Mouse (Mus musculus) erythroblast, embryonic 14.5 days (primary cell): ENCODE data around the gene Syce1l. TPM values are rescaled to one million over a fixed set of nuclear protein-coding genes. Genes with fewer than 3 reads are reported as not detected.

Experiments used
- H3K27me3 ChIP-seq: 2 replicates; pipeline ENCODE4 v1.6.1; 2012; ENCODE audit warnings: inconsistent platforms; ENCODE audit not compliant: control insufficient read depth
- H3K36me3 ChIP-seq: 2 replicates; pipeline ENCODE4 v1.6.1; 2012; ENCODE audit warnings: mild to moderate bottlenecking, inconsistent platforms; ENCODE audit not compliant: control insufficient read depth
- H3K4me1 ChIP-seq: 2 replicates; pipeline ENCODE4 v1.6.1; 2012; ENCODE audit warnings: inconsistent platforms; ENCODE audit not compliant: control insufficient read depth
- H3K4me3 ChIP-seq: replicated peaks from 2 replicates; pipeline ENCODE3; 2012; ENCODE audit warnings: moderate library complexity, mild to moderate bottlenecking, inconsistent platforms
- H3K9me3 ChIP-seq: 2 replicates; pipeline ENCODE4 v1.6.1; 2012; ENCODE audit warnings: low read length, inconsistent platforms, mixed read lengths; ENCODE audit not compliant: control insufficient read depth
- GATA1 ChIP-seq: IDR thresholded peaks from 2 replicates; pipeline ENCODE4 v1.6.1; 2012; ENCODE audit warnings: low read length, inconsistent platforms, mixed read lengths
- TAL1 ChIP-seq: IDR thresholded peaks from 3 replicates; pipeline ENCODE4 v1.6.1; 2012; ENCODE audit warnings: low read length, inconsistent platforms, mixed read lengths
- polyA plus RNA-seq: library from polyadenylated mRNA; stranded (reverse); fragments of >175 nt; gene quantifications from 2 replicates; pipeline ENCODE4 v1.2.3, GENCODE M21; 2012

Gene Syce1l
- polyA plus RNA-seq, 1 experiment = not detected

DNA sequence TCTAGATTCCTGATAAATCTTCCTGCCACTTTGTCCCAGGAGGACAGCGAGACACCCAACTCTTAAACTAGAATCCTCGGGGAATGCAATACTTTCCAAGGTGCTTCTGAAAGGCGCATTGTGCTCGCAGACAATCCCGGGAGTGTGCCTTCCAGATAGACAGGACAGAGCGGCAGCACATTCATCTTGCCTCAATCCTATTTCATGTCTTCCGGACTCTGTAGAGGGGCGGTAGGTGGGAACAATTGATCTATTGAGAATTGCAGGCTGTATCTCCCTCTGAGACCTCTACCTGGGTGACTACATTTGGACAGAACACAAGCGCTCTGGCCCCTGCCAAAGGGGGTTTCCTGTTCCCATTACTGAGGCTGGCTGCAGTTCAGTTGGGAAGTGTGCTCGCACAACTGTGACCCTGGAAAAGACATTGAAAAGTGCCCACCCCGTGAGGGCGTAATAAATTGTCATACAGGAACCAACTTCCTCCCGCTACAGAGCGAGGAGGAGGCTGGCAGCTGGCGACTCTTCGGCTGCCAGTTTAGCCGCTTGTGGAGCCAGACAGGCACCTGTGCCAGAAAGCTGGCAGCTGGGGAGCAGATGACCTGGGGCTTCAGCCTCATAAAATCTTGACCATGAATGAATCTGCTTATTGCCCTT is 45.0 kb downstream of the Syce1l start:
- peaks cover 22% of the 10 kb centered on the region for H3K9me3 ChIP-seq
- no peak overlapping the region for H3K4me3 ChIP-seq
- no peaks in the 10 kb centered on the region for H3K27me3 ChIP-seq
- TF ChIP-seq GATA1 (no peak), TAL1 (no peak)
- H3K4me1 ChIP-seq = no peaks in the 10 kb centered on the region
- no peaks in the 10 kb centered on the region for H3K36me3 ChIP-seq

DNA sequence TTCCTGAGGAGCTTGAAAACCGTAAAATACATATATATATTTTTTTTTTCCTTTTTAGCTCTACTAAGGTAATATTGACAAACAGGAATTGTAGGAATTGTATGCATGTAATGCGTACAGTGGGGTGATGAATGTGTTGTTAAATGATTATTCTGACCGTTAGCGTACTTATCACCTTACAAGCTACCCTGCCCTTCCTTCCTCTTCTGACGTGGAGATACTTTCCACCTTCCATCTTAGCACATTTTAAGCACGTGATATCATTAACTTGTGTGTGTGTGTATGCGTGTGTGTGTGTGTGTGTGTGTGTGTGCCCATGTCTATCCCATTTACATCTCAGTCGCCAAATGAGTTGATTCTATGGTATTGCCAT is 45.5 kb downstream of the Syce1l start:
- TF ChIP-seq TAL1 (no peak), GATA1 (no peak)
- no peaks in the 10 kb centered on the region for H3K36me3 ChIP-seq
- no peaks in the 10 kb centered on the region for H3K27me3 ChIP-seq
- H3K9me3 ChIP-seq = peaks cover 25% of the 10 kb centered on the region
- no peak overlapping the region for H3K4me3 ChIP-seq
- no peaks in the 10 kb centered on the region for H3K4me1 ChIP-seq

DNA sequence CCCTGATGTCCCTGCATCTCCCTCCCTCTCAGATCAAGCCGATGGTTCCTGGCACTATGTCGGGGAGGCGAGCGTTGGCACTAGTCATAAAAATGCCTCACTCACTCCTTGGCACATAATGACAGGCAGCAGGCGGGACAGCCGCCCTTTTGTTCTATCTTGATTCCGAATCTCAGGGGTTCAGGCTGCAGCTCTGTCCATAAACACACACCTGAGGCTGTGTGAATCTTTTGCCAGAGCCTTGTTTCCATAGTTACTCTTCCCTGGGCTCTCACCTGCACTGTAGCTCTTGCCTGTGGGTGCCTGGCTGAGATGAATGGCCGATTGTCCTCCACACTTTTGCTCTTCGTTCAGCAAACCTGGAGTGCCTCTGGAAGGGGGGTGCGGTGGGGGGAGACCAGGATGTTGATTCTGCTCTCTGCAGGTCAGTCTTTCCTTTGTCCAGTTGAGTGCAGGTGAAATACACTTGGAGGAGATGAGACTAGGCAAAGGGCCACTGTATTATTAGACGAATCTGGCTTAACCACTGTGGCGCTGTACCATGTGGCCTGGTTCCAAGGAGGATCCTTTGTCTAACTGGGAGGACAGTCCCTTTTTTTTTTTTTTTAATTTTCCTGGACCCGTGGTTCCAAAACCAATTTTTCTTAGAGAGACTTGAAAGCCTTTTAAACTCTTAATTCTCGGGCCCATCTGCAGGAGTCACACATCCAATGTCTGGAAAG is 48.8 kb downstream of the Syce1l start:
- Histone ChIP-seq H3K9me3 (peaks cover 25% of the 10 kb centered on the region), H3K4me1 (no peaks in the 10 kb centered on the region), H3K27me3 (no peaks in the 10 kb centered on the region), H3K36me3 (no peaks in the 10 kb centered on the region), H3K4me3 (no peak overlapping the region)
- no peak for TF ChIP-seq TAL1
- no peak for TF ChIP-seq GATA1

GRCm38 (mm10) chr8:113704968-113705367 is 62.0 kb downstream of the Syce1l start:
- Histone ChIP-seq H3K9me3 (peaks cover 7% of the 10 kb centered on the region; the same call in 1 of the 2 replicates), H3K4me1 (no peaks in the 10 kb centered on the region), H3K36me3 (no peaks in the 10 kb centered on the region), H3K4me3 (no peak overlapping the region), H3K27me3 (no peaks in the 10 kb centered on the region)
- TF ChIP-seq GATA1 (no peak), TAL1 (no peak)

Other genes starting within 250 kb of the Syce1l start
- gene Mon1b, start 7.6 kb upstream of the Syce1l start, polyA plus RNA-seq = 0.31 and 0.34 TPM in 2 replicates
- not detected in 2 replicates for gene Adamts18, start 205.5 kb downstream of the Syce1l start, polyA plus RNA-seq